Mouse (Mus musculus): Measurements from ENCODE around the gene Cop1. TPM values are rescaled to one million over a fixed set of nuclear protein-coding genes. Genes with fewer than 3 reads are reported as not detected.
"Not testable (repeated sequence)": the region's sequence is repeated elsewhere in the genome, so short reads cannot be mapped to it uniquely, and the experiment has no call there.

Gene Cop1
- 19.2 and 43.8 TPM in 2 replicates for polyA plus RNA-seq (2015; fragmentation: Nextera tagmentation; extraction: Ambion mirVana)

DNA sequence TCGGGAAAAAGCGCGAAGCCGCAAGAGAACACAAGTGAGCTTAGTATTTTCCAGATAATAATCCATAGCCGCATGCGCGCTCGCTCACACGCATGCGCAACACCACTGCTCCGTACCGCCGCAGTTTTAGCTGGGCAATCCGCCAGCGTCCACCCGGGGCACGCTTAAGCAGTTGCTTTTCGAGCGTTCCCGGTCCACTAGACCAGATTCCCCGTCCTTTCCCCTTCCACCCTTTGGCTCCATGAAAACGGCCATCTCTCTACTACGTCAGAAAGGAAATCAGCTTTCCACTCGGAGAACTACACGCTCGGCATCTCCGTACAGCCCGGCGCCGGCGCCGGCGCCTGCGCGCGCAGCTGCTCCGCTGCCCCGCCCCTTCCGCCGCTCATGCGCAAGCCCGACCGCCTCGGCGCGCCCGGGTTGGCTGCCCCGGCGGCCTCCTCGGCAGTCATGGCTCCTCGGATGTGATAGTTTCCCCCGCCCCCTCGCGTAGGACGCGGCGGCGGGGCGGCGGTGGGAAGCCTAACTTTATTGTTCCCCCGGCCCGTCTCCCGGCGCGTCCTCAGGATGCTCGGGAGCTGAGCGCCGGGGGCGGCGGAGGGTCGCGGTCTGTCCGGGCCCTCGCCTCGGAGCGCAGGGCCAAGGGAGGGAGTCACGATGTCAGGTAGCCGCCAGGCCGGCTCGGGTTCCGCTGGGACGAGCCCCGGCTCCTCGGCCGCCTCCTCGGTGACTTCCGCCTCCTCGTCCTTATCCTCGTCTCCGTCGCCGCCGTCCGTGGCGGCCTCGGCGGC, at the start of gene Cop1:
TSS of gene Cop1 (plus strand) at position 540 of the 791 bp plus-strand sequence.
- peak within 1 kb of the TSS; percentile 85 for H3K9ac ChIP-seq
- H3K27me3 ChIP-seq, H3K9me3 ChIP-seq, H3K36me3 ChIP-seq: not testable (repeated sequence)
- peaks cover 22% of the 10 kb centered on the region for H3K4me1 ChIP-seq
- H3K4me3 ChIP-seq: peak within 1 kb of the TSS; percentile 64
- H3K27ac ChIP-seq: peak within 1 kb of the TSS; percentile 94
- WGBS: under 1% methylated on average over 71 of the region's 97 CpGs
- peak; percentile 97 for ATAC-seq (ENCODE audit: insufficient number of reproducible peaks, insufficient read depth, low FRiP score, low TSS enrichment, low read depth)
- peak within 1 kb of the TSS; percentile 65 for H3K4me2 ChIP-seq

DNA sequence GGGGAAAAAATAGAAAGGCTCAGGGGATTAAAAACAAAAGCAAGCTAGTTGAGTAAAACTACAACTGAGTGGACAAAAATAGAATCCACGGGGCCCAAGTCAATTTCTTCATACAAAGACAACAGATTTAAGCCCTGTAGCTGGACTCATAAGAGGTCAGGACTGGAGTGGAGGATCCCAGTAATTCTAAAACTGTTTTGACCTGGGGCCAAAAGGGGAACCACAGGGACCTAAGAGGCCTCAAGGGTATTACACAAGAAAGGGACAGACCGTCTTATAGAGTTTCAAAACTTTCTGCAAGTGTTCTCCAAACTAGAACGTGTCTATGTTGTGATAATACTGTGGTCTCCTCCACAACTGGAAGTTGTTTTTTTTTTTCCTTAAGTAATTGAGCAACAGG, 45.4 kb upstream of the Cop1 start:
- 59% methylated on average over 3 of the region's 3 CpGs for WGBS
- H3K27ac ChIP-seq: no peak overlapping the region
- no peak for ATAC-seq (ENCODE audit: insufficient number of reproducible peaks, insufficient read depth, low FRiP score, low TSS enrichment, low read depth)

DNA sequence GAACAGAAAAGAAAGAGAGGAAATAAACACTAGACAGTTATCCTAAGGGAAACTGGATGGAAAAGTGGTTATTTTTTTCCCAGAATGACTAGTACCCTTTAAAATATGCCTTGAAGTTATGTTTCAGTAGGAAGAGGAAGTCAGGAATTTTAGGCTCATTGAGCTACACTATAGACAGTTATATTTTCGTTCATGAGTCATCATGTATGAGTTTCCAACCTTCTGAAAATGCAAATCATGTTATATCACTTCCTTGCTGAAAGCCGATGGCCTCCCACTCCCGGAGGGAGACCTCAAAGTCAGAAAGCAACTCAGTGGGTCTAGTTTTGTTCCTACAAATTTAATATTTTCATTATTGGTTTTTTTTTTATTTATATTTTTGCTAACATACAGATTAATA, 33.5 kb upstream of the Cop1 start:
- Histone ChIP-seq H3K9ac (no peak overlapping the region), H3K27me3 (no peaks in the 10 kb centered on the region), H3K9me3 (no peaks in the 10 kb centered on the region), H3K4me3 (no peak overlapping the region), H3K36me3 (no peaks in the 10 kb centered on the region), H3K4me2 (no peak overlapping the region), H3K4me1 (no peaks in the 10 kb centered on the region), H3K27ac (no peak overlapping the region)
- ATAC-seq (ENCODE audit: insufficient number of reproducible peaks, insufficient read depth, low FRiP score, low TSS enrichment, low read depth): no peak
- 77% methylated on average over 3 of the region's 3 CpGs for WGBS

More for the DNA sequence above, 45.4 kb upstream of the Cop1 start:
- H3K27me3 ChIP-seq: no peaks in the 10 kb centered on the region
- no peaks in the 10 kb centered on the region for H3K36me3 ChIP-seq
- H3K4me2 ChIP-seq: no peak overlapping the region
- H3K9ac ChIP-seq: no peak overlapping the region
- H3K4me1 ChIP-seq: no peaks in the 10 kb centered on the region
- no peak overlapping the region for H3K4me3 ChIP-seq
- H3K9me3 ChIP-seq: no peaks in the 10 kb centered on the region

GRCm38 (mm10) chr1:159199606-159200005, 32.5 kb upstream of the Cop1 start:
- H3K4me1 ChIP-seq: no peaks in the 10 kb centered on the region
- H3K9me3 ChIP-seq: no peaks in the 10 kb centered on the region
- H3K4me3 ChIP-seq: no peak overlapping the region
- no peaks in the 10 kb centered on the region for H3K36me3 ChIP-seq
- H3K4me2 ChIP-seq: no peak overlapping the region
- H3K27ac ChIP-seq: no peak overlapping the region
- H3K27me3 ChIP-seq: no peaks in the 10 kb centered on the region
- H3K9ac ChIP-seq: no peak overlapping the region
- WGBS: 69% methylated on average over 3 of the region's 3 CpGs
- ATAC-seq (ENCODE audit: insufficient number of reproducible peaks, insufficient read depth, low FRiP score, low TSS enrichment, low read depth): no peak

- H3K27me3 ChIP-seq: no peaks in the 10 kb centered on the region
- no peak overlapping the region for H3K9ac ChIP-seq
- no peak overlapping the region for H3K4me2 ChIP-seq
Measured at GRCm38 (mm10) chr1:159201220-159201619, 30.9 kb upstream of the Cop1 start.

GRCm38 (mm10) chr1:159211711-159212110, 20.4 kb upstream of the Cop1 start:
- H3K27ac ChIP-seq: no peak overlapping the region
- H3K27me3 ChIP-seq: no peaks in the 10 kb centered on the region
- H3K4me1 ChIP-seq: no peaks in the 10 kb centered on the region
- no peak for ATAC-seq (ENCODE audit: insufficient number of reproducible peaks, insufficient read depth, low FRiP score, low TSS enrichment, low read depth)
- H3K9me3 ChIP-seq: no peaks in the 10 kb centered on the region
- no peak overlapping the region for H3K4me3 ChIP-seq
- no peaks in the 10 kb centered on the region for H3K36me3 ChIP-seq
- WGBS: 81% methylated on average over 4 of the region's 4 CpGs
- H3K9ac ChIP-seq: no peak overlapping the region
- no peak overlapping the region for H3K4me2 ChIP-seq

More at GRCm38 (mm10) chr1:159201220-159201619, 30.9 kb upstream of the Cop1 start:
- H3K36me3 ChIP-seq: no peaks in the 10 kb centered on the region
- no peaks in the 10 kb centered on the region for H3K9me3 ChIP-seq
- H3K4me1 ChIP-seq: no peaks in the 10 kb centered on the region
- no peak overlapping the region for H3K27ac ChIP-seq
- no peak overlapping the region for H3K4me3 ChIP-seq
- ATAC-seq (ENCODE audit: insufficient number of reproducible peaks, insufficient read depth, low FRiP score, low TSS enrichment, low read depth): no peak

GRCm38 (mm10) chr1:159217437-159217836, 14.7 kb upstream of the Cop1 start:
- ATAC-seq (ENCODE audit: insufficient number of reproducible peaks, insufficient read depth, low FRiP score, low TSS enrichment, low read depth): no peak
- Histone ChIP-seq H3K9ac (no peak overlapping the region), H3K4me1 (no peaks in the 10 kb centered on the region), H3K4me2 (no peak overlapping the region), H3K9me3 (no peaks in the 10 kb centered on the region), H3K4me3 (no peak overlapping the region), H3K36me3 (no peaks in the 10 kb centered on the region), H3K27me3 (no peaks in the 10 kb centered on the region), H3K27ac (no peak overlapping the region)
- 91% methylated on average over 4 of the region's 4 CpGs for WGBS

GRCm38 (mm10) chr1:159222046-159222445, 10.1 kb upstream of the Cop1 start:
- Histone ChIP-seq H3K27me3 (no peaks in the 10 kb centered on the region), H3K4me2 (no peak overlapping the region), H3K9ac (no peak overlapping the region), H3K4me1 (no peaks in the 10 kb centered on the region), H3K9me3 (no peaks in the 10 kb centered on the region), H3K4me3 (no peak overlapping the region), H3K36me3 (no peaks in the 10 kb centered on the region), H3K27ac (no peak overlapping the region)
- no peak for ATAC-seq (ENCODE audit: insufficient number of reproducible peaks, insufficient read depth, low FRiP score, low TSS enrichment, low read depth)
- 79% methylated on average over 2 of the region's 2 CpGs for WGBS

DNA sequence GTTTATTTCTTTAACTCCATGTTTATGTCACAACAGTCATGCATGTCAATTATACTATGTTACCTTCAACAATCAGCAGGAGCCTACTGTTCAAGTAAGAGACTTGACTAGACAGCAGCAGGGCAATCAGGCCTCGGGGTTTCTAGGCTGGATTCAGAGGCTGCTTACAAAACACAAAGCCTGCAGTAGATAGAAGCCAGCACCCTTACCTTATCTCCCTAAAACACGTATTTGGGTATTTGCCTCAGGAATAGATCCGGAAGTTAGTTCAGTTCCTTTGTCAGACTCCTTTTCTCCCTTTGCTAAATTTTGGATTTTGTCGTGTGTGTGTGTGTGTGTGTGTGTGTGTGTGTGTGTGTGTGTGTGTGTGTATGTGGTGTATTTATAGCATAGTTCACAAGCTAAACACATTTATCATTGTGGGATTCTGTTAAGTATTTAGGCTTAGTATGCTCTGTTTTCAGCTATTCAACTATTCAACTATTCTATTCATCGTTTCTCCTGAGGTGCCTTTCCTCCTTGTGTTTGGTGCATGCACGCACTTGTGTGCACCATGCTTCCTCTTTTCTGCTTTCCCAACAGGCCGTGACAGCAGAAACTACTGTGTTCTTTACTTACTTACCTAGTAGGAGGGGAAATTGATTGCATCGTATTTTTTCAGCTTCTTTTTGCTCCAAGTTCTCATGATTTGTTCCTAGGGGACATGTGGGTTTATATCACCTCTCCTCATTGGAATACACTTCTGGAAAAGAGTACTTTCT, 6.9 kb upstream of the Cop1 start:
- Histone ChIP-seq H3K4me2 (no peak overlapping the region), H3K27ac (no peak overlapping the region), H3K4me3 (no peak overlapping the region), H3K9me3 (no peaks in the 10 kb centered on the region), H3K4me1 (no peaks in the 10 kb centered on the region), H3K27me3 (no peaks in the 10 kb centered on the region), H3K36me3 (no peaks in the 10 kb centered on the region), H3K9ac (no peak overlapping the region)
- WGBS: 70% methylated on average over 7 of the region's 8 CpGs
- no peak for ATAC-seq (ENCODE audit: insufficient number of reproducible peaks, insufficient read depth, low FRiP score, low TSS enrichment, low read depth)

GRCm38 (mm10) chr1:159232572-159233261, 597 bp downstream of the Cop1 start:
- peak overlapping the region; percentile 64 for H3K4me3 ChIP-seq
- under 1% methylated on average over 29 of the region's 47 CpGs for WGBS
- not testable (repeated sequence) for H3K36me3 ChIP-seq, H3K9me3 ChIP-seq, H3K27me3 ChIP-seq
- H3K4me1 ChIP-seq: peaks cover 22% of the 10 kb centered on the region
- ATAC-seq (ENCODE audit: insufficient number of reproducible peaks, insufficient read depth, low FRiP score, low TSS enrichment, low read depth): peak; percentile 66
- peak overlapping the region; percentile 85 for H3K9ac ChIP-seq
- peak overlapping the region; percentile 64 for H3K4me2 ChIP-seq
- peak overlapping the region; percentile 94; the same call in 1 of the 2 replicates for H3K27ac ChIP-seq

DNA sequence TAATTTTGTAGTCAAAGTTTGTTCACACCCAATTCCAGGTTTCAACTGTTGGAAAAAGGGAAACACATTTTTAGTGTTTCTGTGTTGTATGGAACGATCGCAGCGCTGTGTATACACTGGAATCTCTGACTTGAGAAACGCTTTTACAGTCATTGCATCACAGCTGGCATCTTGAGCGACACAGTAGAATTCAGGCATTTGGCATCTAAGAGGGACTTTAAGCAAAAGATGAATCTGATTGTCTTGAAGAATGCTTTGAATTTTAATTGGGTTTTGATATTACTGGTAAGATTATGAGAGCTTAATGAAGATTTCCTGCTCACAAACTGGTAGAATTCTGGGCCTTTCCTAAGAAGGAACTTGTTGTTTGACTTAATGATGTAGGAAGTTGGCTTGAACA, 1.3 kb downstream of the Cop1 start:
- H3K9ac ChIP-seq: peak overlapping the region; percentile 85

More for the DNA sequence above, 1.3 kb downstream of the Cop1 start:
- H3K4me3 ChIP-seq: peak overlapping the region; percentile 64
- no peaks in the 10 kb centered on the region for H3K9me3 ChIP-seq
- peak overlapping the region; percentile 64 for H3K4me2 ChIP-seq
- no peak overlapping the region for H3K27ac ChIP-seq
- WGBS: 34% methylated on average over 5 of the region's 5 CpGs
- no peak for ATAC-seq (ENCODE audit: insufficient number of reproducible peaks, insufficient read depth, low FRiP score, low TSS enrichment, low read depth)
- H3K27me3 ChIP-seq: no peaks in the 10 kb centered on the region
- H3K4me1 ChIP-seq: peaks cover 22% of the 10 kb centered on the region
- H3K36me3 ChIP-seq: no peaks in the 10 kb centered on the region

Measured in embryonic facial prominence, embryonic 13.5 days (tissue).